Mouse (Mus musculus) layer of hippocampus, postnatal 10 days (tissue): ENCODE results near the gene Ehbp1. TPM values are rescaled to one million over a fixed set of nuclear protein-coding genes. Genes with fewer than 3 reads are reported as not detected.

Experiments used
- DNase-seq, 2 experiments: peaks; one replicate each; pipeline ENCODE4 v3.0.0; 2021; ENCODE audit warnings: low spot score in 2 of 2
- long read RNA-seq: library from polyadenylated mRNA; stranded (forward); transcript quantifications from one replicate; pipeline ENCODE4 v2.0.0, GENCODE M21; 2023
- total RNA-seq, 2 experiments: library from RNA; stranded (reverse); gene quantifications; 2 replicates each; pipeline ENCODE4 v1.2.3; 2021

The Ehbp1 gene
- 10 to 100 TPM; 60.8 to 66.3 TPM for total RNA-seq
- long read RNA-seq, partial matches to known transcripts = 4 of 9 reads
- long read RNA-seq, other reads (novel, unspliced or antisense) = 5 of 9 reads

- DNase-seq = no peak
Observed at GRCm38 (mm10) chr11:22342242-22343207, at the start of gene Ehbp1. Gene Ehbp1 (minus strand): TSS chr11:22342292.

GRCm38 (mm10) chr11:22387472-22388098 lies 45.5 kb upstream of the Ehbp1 start:
- DNase-seq = no peak

GRCm38 (mm10) chr11:22383532-22383931 lies 41.4 kb upstream of the Ehbp1 start:
- no peak for DNase-seq

- no peak for DNase-seq
Observed at GRCm38 (mm10) chr11:22374811-22375210, 32.7 kb upstream of the Ehbp1 start.

- no peak for DNase-seq
Observed at GRCm38 (mm10) chr11:22373290-22373674, 31.2 kb upstream of the Ehbp1 start.

- no peak for DNase-seq
Observed at GRCm38 (mm10) chr11:22372609-22373289, 30.7 kb upstream of the Ehbp1 start.

GRCm38 (mm10) chr11:22369841-22370240 lies 27.7 kb upstream of the Ehbp1 start:
- no peak for DNase-seq

GRCm38 (mm10) chr11:22368621-22369020 lies 26.5 kb upstream of the Ehbp1 start:
- no peak for DNase-seq

- DNase-seq = no peak
Observed at GRCm38 (mm10) chr11:22366486-22366885, 24.4 kb upstream of the Ehbp1 start.

- no peak for DNase-seq
Observed at GRCm38 (mm10) chr11:22353962-22354621, 12.0 kb upstream of the Ehbp1 start.

GRCm38 (mm10) chr11:22349945-22350344 lies 7.9 kb upstream of the Ehbp1 start:
- DNase-seq = no peak

GRCm38 (mm10) chr11:22348536-22348910 lies 6.4 kb upstream of the Ehbp1 start:
- peak; percentile 40 to 49 for DNase-seq

GRCm38 (mm10) chr11:22347651-22348535 lies 5.8 kb upstream of the Ehbp1 start:
- DNase-seq = peak in 1 of 2 experiments; percentile 15

GRCm38 (mm10) chr11:22327302-22327910 lies 14.7 kb downstream of the Ehbp1 start:
- DNase-seq = no peak

- no peak for DNase-seq
Observed at GRCm38 (mm10) chr11:22317824-22318411, 24.2 kb downstream of the Ehbp1 start.

GRCm38 (mm10) chr11:22315801-22316200 lies 26.3 kb downstream of the Ehbp1 start:
- no peak for DNase-seq

GRCm38 (mm10) chr11:22301164-22301563 lies 40.9 kb downstream of the Ehbp1 start:
- no peak for DNase-seq

- no peak for DNase-seq
Observed at GRCm38 (mm10) chr11:22289164-22289563, 52.9 kb downstream of the Ehbp1 start.

GRCm38 (mm10) chr11:22287513-22287900 lies 54.6 kb downstream of the Ehbp1 start:
- DNase-seq = no peak
